Mouse (Mus musculus) urinary bladder, postnatal 10 days (tissue): ENCODE results near the gene Adam22.
"Not testable (repeated sequence)": the region's sequence is repeated elsewhere in the genome, so short reads cannot be mapped to it uniquely, and the experiment has no call there.

ENCODE experiments used
- DNase-seq: peaks from one replicate; pipeline ENCODE4 v3.0.0; 2022; ENCODE audit warnings: low spot score

The Adam22 gene

DNA sequence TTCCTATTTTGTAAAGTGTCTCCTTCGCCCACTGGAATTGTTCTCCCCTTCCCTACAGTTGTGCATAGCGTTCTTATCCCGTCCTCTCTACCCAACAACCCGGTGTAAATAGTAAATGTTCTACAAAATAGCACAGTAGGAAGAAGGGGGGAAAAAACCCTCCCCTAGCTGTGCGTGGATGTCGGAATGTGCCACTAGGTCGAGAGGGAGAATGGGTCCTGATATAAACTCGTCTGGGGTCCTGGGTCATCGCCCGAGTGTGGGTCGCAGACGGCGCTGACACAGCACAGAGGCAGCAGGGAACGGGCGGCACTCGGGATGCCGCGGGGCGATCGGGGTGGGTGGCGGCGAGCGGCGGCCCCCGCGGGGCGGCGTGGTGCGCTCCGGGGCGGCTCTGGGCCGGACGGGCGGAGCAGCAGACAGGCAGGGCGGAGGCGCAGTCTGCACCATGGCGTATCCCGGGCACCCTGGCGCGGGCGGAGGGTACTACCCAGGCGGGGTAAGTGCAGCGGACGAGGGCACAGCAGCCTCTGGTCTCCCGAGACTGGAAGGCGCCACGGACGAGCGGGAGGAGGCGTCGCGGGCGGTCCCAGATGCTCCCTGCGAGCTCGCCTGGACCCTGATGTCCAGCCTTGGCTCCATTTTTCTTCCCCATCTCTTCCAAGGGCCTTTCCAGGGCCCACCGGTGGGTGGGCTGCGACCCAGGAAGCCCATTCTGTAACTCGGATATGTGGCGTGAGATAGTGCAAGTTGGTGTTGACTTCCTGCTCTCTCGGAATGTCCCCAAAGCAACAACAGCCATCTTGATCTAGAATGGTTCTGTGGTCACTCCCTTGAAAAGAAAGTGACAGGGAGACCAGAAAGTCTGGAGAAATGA is 311.6 kb downstream of the Adam22 start:
- DNase-seq, result peak; percentile 34

DNA sequence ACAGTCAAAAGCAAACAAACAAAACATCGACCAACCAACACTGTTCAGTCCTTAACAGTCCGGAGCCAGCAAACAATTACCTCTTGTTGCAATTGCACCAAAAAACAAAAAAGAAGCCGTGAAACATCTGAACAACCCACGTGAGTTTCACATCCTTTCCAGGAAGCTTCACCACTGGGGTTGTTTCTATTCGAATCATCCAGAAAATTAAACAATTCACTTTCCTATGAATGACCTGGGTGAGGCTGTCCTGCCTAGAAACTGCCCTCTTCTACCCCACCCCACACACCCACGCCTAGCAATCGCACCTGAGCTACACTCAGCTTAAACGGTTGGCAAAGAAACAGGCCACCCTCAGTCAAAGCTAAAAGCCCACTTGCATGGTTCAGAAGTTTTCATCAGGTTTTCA is 312.2 kb downstream of the Adam22 start:
- no peak for DNase-seq

DNA sequence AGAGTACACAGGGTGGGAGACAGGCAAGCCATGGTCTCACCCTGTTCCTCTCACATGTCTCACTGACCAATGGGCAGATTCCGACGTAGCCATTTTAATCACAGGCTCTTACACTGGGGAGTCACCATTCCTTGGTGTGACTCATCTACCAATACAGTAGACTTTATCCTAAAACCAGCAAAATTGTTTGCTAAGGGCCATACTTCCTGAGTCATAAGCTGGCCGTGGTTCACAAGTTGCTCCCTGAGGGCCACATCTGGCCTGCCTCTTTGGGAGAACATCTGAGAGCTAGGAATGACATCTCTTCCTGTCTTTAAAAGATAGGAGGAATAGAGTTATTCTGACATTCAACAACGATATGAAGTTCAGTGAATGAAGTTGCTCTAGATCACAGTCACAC is 314.1 kb downstream of the Adam22 start:
- no peak for DNase-seq

DNA sequence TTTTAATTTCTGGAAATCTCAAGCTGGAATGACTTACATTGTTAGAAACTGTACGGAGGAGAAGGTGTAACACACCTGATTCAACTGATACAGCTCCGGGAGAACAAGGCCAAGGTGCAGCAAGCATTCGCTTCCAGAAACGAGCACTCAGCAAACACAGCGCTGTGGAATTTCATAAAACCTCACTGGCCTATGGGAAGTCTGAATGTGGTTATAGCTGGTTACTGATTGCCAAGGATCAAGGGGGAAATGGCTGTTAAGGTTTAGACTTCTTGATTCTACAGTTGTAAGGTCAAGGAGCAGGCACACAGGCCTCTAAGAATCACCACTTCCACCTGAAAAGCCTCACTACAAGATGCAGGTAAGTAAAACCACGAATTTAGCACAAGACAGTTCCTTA is 322.1 kb downstream of the Adam22 start, which contains the start of gene Sri:
Gene Sri (plus strand): TSS at position 224 of the 400 bp plus-strand sequence.
- DNase-seq, result no peak

DNA sequence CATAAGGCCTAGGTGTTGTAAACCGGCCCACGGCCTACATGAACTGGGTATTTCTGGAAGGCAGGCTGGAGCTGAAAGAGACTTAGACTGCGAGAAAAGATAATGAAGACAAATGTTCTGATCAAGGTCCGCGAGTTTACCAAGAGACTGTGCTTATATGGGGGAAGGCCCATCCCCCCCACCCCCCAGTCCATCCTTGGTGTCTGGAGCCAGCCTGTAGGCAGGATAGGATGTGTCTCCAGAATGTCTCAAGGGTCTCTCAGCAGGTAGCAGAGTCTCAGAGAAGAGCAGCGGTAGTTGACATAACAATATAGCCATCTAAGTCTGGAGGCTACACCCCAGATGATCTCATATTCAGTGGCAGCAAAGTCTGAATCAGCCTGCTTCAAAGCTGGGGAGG is 333.4 kb downstream of the Adam22 start:
- not testable (repeated sequence) for DNase-seq
